In genomic region chr12:28623195-28623594, GRCm38 (mm10) we compare ENCODE assay signal across 12 mouse cellular contexts. TPM values are rescaled to one million over a fixed set of nuclear protein-coding genes. Genes with fewer than 3 reads are reported as not detected.
DNase-seq lines count a peak whose midpoint lies in the region; ATAC-seq and TF ChIP-seq lines count a peak whose summit lies in the region.
"Had no signal": no experiment of that assay in that cellular context is flagged by ENCODE, and none has a peak within 500 bp of the region (broad histone marks: within the 10 kb centered on the region; RNA-seq: fewer than 3 reads in every experiment).

Gene Colec11 (minus strand): TSS chr12:28623377.

- H3K9ac ChIP-seq in MEL (ENCODE audit: control insufficient read depth, low read depth, low read length, poor library complexity, severe bottlenecking): no peak within 1 kb of the TSS; the same call in 1 of the 2 replicates
- no peak within 1 kb of the TSS for H3K9ac ChIP-seq in heart, embryonic 15.5 days
- H3K9ac ChIP-seq: embryonic facial prominence, embryonic 12.5 days had no signal

- H3K79me2 ChIP-seq in MEL (ENCODE audit: control insufficient read depth, insufficient read depth, low read length, poor library complexity): no peaks in the 10 kb centered on the region

- peak; percentile 9 for DNase-seq in kidney, adult 2 months
- no peak for DNase-seq in kidney, adult 8-10 months
- DNase-seq in MEL (ENCODE audit: low read depth, low spot score): peak; percentile 39
- peak; percentile 36 for DNase-seq in liver
- no peak for DNase-seq in thymus, adult 2 months
- no peak for DNase-seq in adrenal gland, postnatal 25 days
- DNase-seq: adrenal gland, adult 2 months; cerebellum, adult 11-12 months had no signal

- no peak for TF ChIP-seq POLR2A in kidney, adult 2 months (IDR thresholded peaks at IDR 0.05; ENCODE audit: low read depth, low read length)
- no peak for TF ChIP-seq POLR2A in MEL (IDR thresholded peaks at IDR 0.05; ENCODE audit: control insufficient read depth in 1 of 2, insufficient read depth in 1 of 2, low read depth in 1 of 2, low read length in 2 of 2, poor library complexity in 1 of 2)
- TF ChIP-seq POLR2A in thymus, adult 2 months (IDR thresholded peaks at IDR 0.05; ENCODE audit: control insufficient read depth, extremely low read depth, insufficient read depth, low read length, poor library complexity): no peak

- no peak within 1 kb of the TSS for H3K27ac ChIP-seq in kidney, adult 2 months (ENCODE audit: insufficient read depth, low read depth, low read length)
- H3K27ac ChIP-seq in MEL (ENCODE audit: control insufficient read depth, low read depth, low read length): no peak within 1 kb of the TSS
- H3K27ac ChIP-seq in heart, embryonic 15.5 days: peak within 1 kb of the TSS; percentile 50
- no peak within 1 kb of the TSS for H3K27ac ChIP-seq in thymus, adult 2 months (ENCODE audit: control insufficient read depth, insufficient read depth, low read length)
- H3K27ac ChIP-seq: embryonic facial prominence, embryonic 12.5 days had no signal

- H3K9me3 ChIP-seq in MEL (replicated peaks; ENCODE audit: insufficient read depth, low read length): no peaks in the 10 kb centered on the region
- H3K9me3 ChIP-seq in heart, embryonic 15.5 days (replicated peaks): no peaks in the 10 kb centered on the region
- H3K9me3 ChIP-seq: embryonic facial prominence, embryonic 12.5 days had no signal

- ATAC-seq in heart, embryonic 15.5 days (replicated peaks; ENCODE audit: insufficient number of reproducible peaks, insufficient read depth, low FRiP score, low read depth): peak; percentile 68
- no peak for ATAC-seq in CD4-positive, CD25-positive, alpha-beta regulatory T cell, adult 4 months

- H3K4me3 ChIP-seq in kidney, adult 2 months (ENCODE audit: insufficient read depth, low read depth, low read length): no peak within 1 kb of the TSS
- H3K4me3 ChIP-seq in MEL (ENCODE audit: control insufficient read depth in 1 of 2, insufficient read depth in 1 of 2, low read depth in 2 of 2, low read length in 2 of 2): no peak within 1 kb of the TSS; a peak in 1 of 4 replicates
- no peak within 1 kb of the TSS for H3K4me3 ChIP-seq in heart, embryonic 15.5 days
- H3K4me3 ChIP-seq in thymus, adult 2 months (ENCODE audit: control insufficient read depth, insufficient read depth, low read length): no peak within 1 kb of the TSS
- H3K4me3 ChIP-seq: embryonic facial prominence, embryonic 12.5 days had no signal

- no peaks in the 10 kb centered on the region for H3K4me1 ChIP-seq in kidney, adult 2 months (ENCODE audit: control insufficient read depth, insufficient read depth, low read length)
- peaks cover 2 to 52% of the 10 kb centered on the region in 2 experiments; a peak in 3 of 4 replicates for H3K4me1 ChIP-seq in MEL (ENCODE audit: control insufficient read depth in 1 of 2, insufficient read depth in 2 of 2, low read length in 2 of 2)
- peaks cover 22% of the 10 kb centered on the region for H3K4me1 ChIP-seq in heart, embryonic 15.5 days (replicated peaks)
- H3K4me1 ChIP-seq in thymus, adult 2 months (replicated peaks; ENCODE audit: control insufficient read depth, insufficient read depth, low read length): no peaks in the 10 kb centered on the region

- TF ChIP-seq EP300 in MEL (IDR thresholded peaks at IDR 0.05; ENCODE audit: low read depth in 1 of 2, low read length in 2 of 2): 0 out of 4 replicates have a peak, but pooled peaks of 1 of the 2 experiments have one; percentile 16

- peak within 1 kb of the TSS; percentile 48 for H3K4me2 ChIP-seq in heart, embryonic 15.5 days
- H3K4me2 ChIP-seq: embryonic facial prominence, embryonic 12.5 days had no signal

- no peaks in the 10 kb centered on the region for H3K27me3 ChIP-seq in kidney, adult 2 months (replicated peaks; ENCODE audit: control insufficient read depth, insufficient read depth, low read length)
- no peaks in the 10 kb centered on the region for H3K27me3 ChIP-seq in MEL (ENCODE audit: control insufficient read depth in 1 of 2, insufficient read depth in 2 of 2, low read length in 2 of 2)
- no peaks in the 10 kb centered on the region for H3K27me3 ChIP-seq in heart, embryonic 15.5 days
- H3K27me3 ChIP-seq in thymus, adult 2 months (ENCODE audit: control insufficient read depth, insufficient read depth, low read length): no peaks in the 10 kb centered on the region
- H3K27me3 ChIP-seq: embryonic facial prominence, embryonic 12.5 days had no signal

- H3K36me3 ChIP-seq in kidney, adult 2 months (ENCODE audit: control insufficient read depth, insufficient read depth, low read length): no peaks in the 10 kb centered on the region
- peaks cover 0 to 16% of the 10 kb centered on the region in 2 experiments; a peak in 2 of 4 replicates for H3K36me3 ChIP-seq in MEL (ENCODE audit: control insufficient read depth in 1 of 2, insufficient read depth in 2 of 2, low read length in 2 of 2)
- peaks cover 3% of the 10 kb centered on the region; the same call in 1 of the 2 replicates for H3K36me3 ChIP-seq in heart, embryonic 15.5 days
- H3K36me3 ChIP-seq in thymus, adult 2 months (ENCODE audit: control insufficient read depth, insufficient read depth, low read length): no peaks in the 10 kb centered on the region; the same call in 1 of the 2 replicates

- TF ChIP-seq CTCF in kidney, adult 2 months (conservative IDR thresholded peaks at IDR 0.05; ENCODE audit: insufficient read depth, insufficient read length, low read depth, low read length): no peak
- TF ChIP-seq CTCF in MEL (IDR thresholded peaks at IDR 0.05 in 2 of 3, conservative IDR thresholded peaks at IDR 0.05 in 1 of 3; ENCODE audit: control insufficient read depth in 1 of 3, insufficient read depth in 1 of 3, low read depth in 2 of 3, low read length in 3 of 3, poor library complexity in 1 of 3, severe bottlenecking in 1 of 3): no peak
- no peak for TF ChIP-seq CTCF in thymus, adult 2 months (IDR thresholded peaks at IDR 0.05; ENCODE audit: borderline replicate concordance, control insufficient read depth, extremely low read depth, insufficient read depth, low read length, poor library complexity)

- WGBS in kidney, adult 2 months: 55% methylated on average over 5 of the region's 5 CpGs
- WGBS in heart, embryonic 15.5 days: 19% methylated on average over 5 of the region's 5 CpGs
- 57% methylated on average over 5 of the region's 5 CpGs for WGBS in thymus, adult 2 months

- no peak for TF ChIP-seq RAD21 in MEL (IDR thresholded peaks at IDR 0.05; ENCODE audit: low read depth, low read length)

TF ChIP-seq in MEL, 35 proteins besides CTCF, POLR2A, EP300 and RAD21:
- TF ChIP-seq ZKSCAN1 (IDR thresholded peaks at IDR 0.05; ENCODE audit: low read depth, low read length): no peak
- TF ChIP-seq MYC (IDR thresholded peaks at IDR 0.05; ENCODE audit: low read depth, low read length): no peak
- TF ChIP-seq POLR2AphosphoS2 (IDR thresholded peaks at IDR 0.05; ENCODE audit: low read length): no peak
- no peak for TF ChIP-seq CHD1 (IDR thresholded peaks at IDR 0.05; ENCODE audit: low read depth, low read length)
- peak; percentile 92 for TF ChIP-seq ETS1 (IDR thresholded peaks at IDR 0.05; ENCODE audit: low read depth, low read length)
- no peak for TF ChIP-seq USF1 (IDR thresholded peaks at IDR 0.05; ENCODE audit: low read depth, low read length)
- no peak for TF ChIP-seq MEF2A (IDR thresholded peaks at IDR 0.05; ENCODE audit: extremely low read depth, insufficient replicate concordance, low read depth, low read length, poor library complexity, severe bottlenecking)
- no peak for TF ChIP-seq TCF12 (IDR thresholded peaks at IDR 0.05; ENCODE audit: low read depth, low read length)
- TF ChIP-seq HCFC1 (IDR thresholded peaks at IDR 0.05; ENCODE audit: low read depth, low read length): no peak
- no peak for TF ChIP-seq MYB (IDR thresholded peaks at IDR 0.05; ENCODE audit: low read depth, low read length)
- no peak for TF ChIP-seq BHLHE40 (IDR thresholded peaks at IDR 0.05; ENCODE audit: borderline replicate concordance, low read depth, low read length)
- TF ChIP-seq TAL1 (IDR thresholded peaks at IDR 0.05; ENCODE audit: low read length): no peak
- TF ChIP-seq POLR2AphosphoS5 (IDR thresholded peaks at IDR 0.05; ENCODE audit: borderline replicate concordance, low read depth, low read length): no peak
- TF ChIP-seq UBTF (IDR thresholded peaks at IDR 0.05; ENCODE audit: borderline replicate concordance, insufficient read depth, low read depth, low read length): no peak
- TF ChIP-seq MAX (IDR thresholded peaks at IDR 0.05; ENCODE audit: low read length): no peak
- TF ChIP-seq ZC3H11A (IDR thresholded peaks at IDR 0.05; ENCODE audit: low read depth, low read length): no peak
- peak; percentile 53; the same call in 1 of the 2 replicates for TF ChIP-seq GATA1 (IDR thresholded peaks at IDR 0.05; ENCODE audit: low read depth, low read length)
- TF ChIP-seq KAT2A (conservative IDR thresholded peaks at IDR 0.05; ENCODE audit: low read depth, low read length): no peak
- no peak for TF ChIP-seq JUND (IDR thresholded peaks at IDR 0.05; ENCODE audit: low read depth, low read length)
- TF ChIP-seq SMC3 (IDR thresholded peaks at IDR 0.05; ENCODE audit: low read depth, low read length): no peak
- no peak for TF ChIP-seq CHD2 (IDR thresholded peaks at IDR 0.05; ENCODE audit: low read length)
- no peak for TF ChIP-seq TBP (IDR thresholded peaks at IDR 0.05; ENCODE audit: low read depth, low read length)
- no peak for TF ChIP-seq MXI1 (IDR thresholded peaks at IDR 0.05; ENCODE audit: low read depth, low read length)
- TF ChIP-seq ZMIZ1 (IDR thresholded peaks at IDR 0.05; ENCODE audit: low read depth, low read length): no peak
- peak; percentile 31; the same call in 1 of the 2 replicates for TF ChIP-seq SIN3A (IDR thresholded peaks at IDR 0.05; ENCODE audit: low read length)
- no peak for TF ChIP-seq MAZ (IDR thresholded peaks at IDR 0.05; ENCODE audit: low read depth, low read length)

RNA-seq across cellular contexts. Expression of gene Colec11, which starts in this region (rescaled TPM):
- polyA plus RNA-seq in kidney, adult 2 months (2012; rRNA removed): 1.6 and 1.7 TPM in 2 replicates
- total RNA-seq in MEL (2012; rRNA removed): 0.23 and 0.54 TPM in 2 replicates
- under 1 TPM in 1 of 2 experiments, not detected in 1; 0.74 TPM for polyA plus RNA-seq in MEL (2012; ENCODE audit: insufficient read depth in 1 of 2, insufficient read length in 2 of 2, low read depth in 1 of 2, low replicate concordance in 2 of 2, missing spikeins in 1 of 2)
- polyA plus RNA-seq in heart, embryonic 15.5 days (2015; fragmentation: Nextera tagmentation; extraction: Ambion mirVana): 17.5 TPM in 2 replicates
- not detected for polyA plus RNA-seq in CD4-positive, CD25-positive, alpha-beta regulatory T cell, adult 4 months (2017; shearing (Covaris generic))
- 0.56 and 1.8 TPM in 2 replicates for polyA plus RNA-seq in thymus, adult 2 months (2012; rRNA removed)
- 3.7 and 4.0 TPM in 2 replicates for total RNA-seq in adrenal gland, postnatal 25 days (2021)
- total RNA-seq: monocyte, adult 5-6 weeks had no signal

Comparison
In these comparisons a context has a peak if more than half of its experiments do, and no peak if none do; other contexts are left out.
1. DNase-seq: peak in kidney, adult 2 months (single experiment) and liver (single experiment); none in kidney, adult 8-10 months (0 of 2), thymus, adult 2 months (single experiment) and adrenal gland, postnatal 25 days (single experiment).
2. Peak in DNase-seq in MEL; RNA of the gene not detected or under 1 TPM.